Comparison of ENCODE assay signal across 19 mouse cellular contexts in genomic region chr17:68982094-68982493, GRCm38 (mm10).
A peak's percentile ranks its signal among the peaks of the same experiment; 100 is the strongest.
DNase-seq lines count a peak whose midpoint lies in the region; ATAC-seq lines count a peak whose summit lies in the region.
"Had no signal": no experiment of that assay in that cellular context is flagged by ENCODE, and none has a peak within 500 bp of the region (broad histone marks: within the 10 kb centered on the region; RNA-seq: fewer than 3 reads in every experiment).

No protein-coding gene starts in this region.

- no peaks in the 10 kb centered on the region for H3K36me3 ChIP-seq in embryonic facial prominence, embryonic 11.5 days (replicated peaks; ENCODE audit: control insufficient read depth, insufficient read depth, low read depth, low read length)
- no peaks in the 10 kb centered on the region for H3K36me3 ChIP-seq in embryonic facial prominence, embryonic 10.5 days (replicated peaks)
- H3K36me3 ChIP-seq: G1E had no signal

- WGBS in embryonic facial prominence, embryonic 11.5 days, result 87% methylated on average over 6 of the region's 6 CpGs
- WGBS in embryonic facial prominence, embryonic 10.5 days, result 90% methylated on average over 6 of the region's 6 CpGs

- no peak for DNase-seq in embryonic facial prominence, embryonic 11.5 days (ENCODE audit: low spot score)
- no peak for DNase-seq in embryonic facial prominence, embryonic 10.5 days (ENCODE audit: low spot score)
- peak; percentile 74 for DNase-seq in heart, adult 11 months
- DNase-seq in heart, adult 18-20 months, result no peak
- DNase-seq: adrenal gland, adult 2 months; adrenal gland, adult 8-10 months; adrenal gland, postnatal 10 days; adrenal gland, postnatal 14 days; adrenal gland, postnatal 25 days; adrenal gland, postnatal 36 days; B cell, adult 2 months; cerebellum, adult 11 months; cerebellum, adult 11-12 months; cerebellum, adult 18-20 months had no signal

- H3K27me3 ChIP-seq in embryonic facial prominence, embryonic 11.5 days (ENCODE audit: control insufficient read depth, insufficient read depth, low read length), result no peaks in the 10 kb centered on the region
- no peaks in the 10 kb centered on the region for H3K27me3 ChIP-seq in embryonic facial prominence, embryonic 10.5 days (replicated peaks; ENCODE audit: low read depth, poor library complexity, severe bottlenecking)
- H3K27me3 ChIP-seq: CH12.LX, Patski had no signal

- H3K4me3 ChIP-seq in embryonic facial prominence, embryonic 11.5 days (ENCODE audit: low read depth, low read length), result no peak overlapping the region
- H3K4me3 ChIP-seq in embryonic facial prominence, embryonic 10.5 days, result no peak overlapping the region

- H3K9me3 ChIP-seq in embryonic facial prominence, embryonic 11.5 days (replicated peaks; ENCODE audit: control insufficient read depth, low read length), result no peaks in the 10 kb centered on the region
- no peaks in the 10 kb centered on the region for H3K9me3 ChIP-seq in embryonic facial prominence, embryonic 10.5 days

- ATAC-seq in embryonic facial prominence, embryonic 11.5 days (replicated peaks; ENCODE audit: insufficient number of reproducible peaks, low FRiP score, low TSS enrichment, low read depth), result 0 out of 2 replicates have a peak, but pooled peaks have one; percentile 52
- ATAC-seq: activated CD4-positive, CD25-positive, alpha-beta regulatory T cell, adult 4 months; CD4-positive, CD25-positive, alpha-beta regulatory T cell, adult 4 months; Patski had no signal

- no peak overlapping the region for H3K4me2 ChIP-seq in embryonic facial prominence, embryonic 11.5 days (ENCODE audit: low read depth, low read length)

- H3K4me1 ChIP-seq in embryonic facial prominence, embryonic 11.5 days (ENCODE audit: control insufficient read depth, insufficient read depth, low read length), result no peaks in the 10 kb centered on the region
- no peaks in the 10 kb centered on the region for H3K4me1 ChIP-seq in embryonic facial prominence, embryonic 10.5 days

- H3K27ac ChIP-seq in embryonic facial prominence, embryonic 11.5 days (replicated peaks; ENCODE audit: low read depth, low read length), result no peak overlapping the region
- H3K27ac ChIP-seq in embryonic facial prominence, embryonic 10.5 days (replicated peaks), result no peak overlapping the region

- H3K9ac ChIP-seq in embryonic facial prominence, embryonic 11.5 days (replicated peaks; ENCODE audit: low read length), result no peak overlapping the region
